ENCODE assay signal across 16 mouse cellular contexts in the genomic region with DNA sequence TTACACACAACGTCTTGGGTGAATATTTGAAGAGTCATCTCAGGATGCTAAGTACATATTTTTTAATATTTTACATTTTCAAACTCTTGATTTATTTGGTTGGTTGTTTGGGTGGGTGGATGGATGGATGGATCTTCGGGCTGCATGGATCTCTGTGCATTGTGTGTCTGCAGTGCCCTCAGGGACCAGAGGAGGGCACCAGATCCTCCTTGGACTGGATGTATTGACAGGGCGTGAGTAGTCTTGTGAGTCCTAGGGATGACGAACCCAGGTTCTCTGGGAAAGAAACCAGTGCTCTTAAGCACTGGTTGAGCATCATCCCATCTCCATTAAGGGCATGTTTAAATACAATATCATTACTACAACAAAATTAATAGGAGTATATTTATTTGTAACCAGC.
DNase-seq lines count a peak whose midpoint lies in the region; ATAC-seq and TF ChIP-seq lines count a peak whose summit lies in the region.
"Had no signal": no experiment of that assay in that cellular context is flagged by ENCODE, and none has a peak within 500 bp of the region (broad histone marks: within the 10 kb centered on the region; RNA-seq: fewer than 3 reads in every experiment).

No protein-coding gene starts in this region.

- no peaks in the 10 kb centered on the region for H3K4me1 ChIP-seq in liver, embryonic 14.5 days (replicated peaks; ENCODE audit: control insufficient read depth in 2 of 2, insufficient read depth in 2 of 2, low read length in 1 of 2)
- H3K4me1 ChIP-seq in liver, embryonic 12.5 days: no peaks in the 10 kb centered on the region
- H3K4me1 ChIP-seq: forebrain, embryonic 12.5 days had no signal

- no peaks in the 10 kb centered on the region for H3K27me3 ChIP-seq in liver, embryonic 14.5 days (ENCODE audit: control insufficient read depth, insufficient read depth, low read length)
- no peaks in the 10 kb centered on the region for H3K27me3 ChIP-seq in liver, embryonic 12.5 days (replicated peaks)
- H3K27me3 ChIP-seq: forebrain, embryonic 12.5 days had no signal

- no peak overlapping the region for H3K4me3 ChIP-seq in liver, embryonic 14.5 days (ENCODE audit: insufficient read depth in 1 of 2, low read depth in 2 of 2, low read length in 2 of 2)
- H3K4me3 ChIP-seq in liver, embryonic 12.5 days: no peak overlapping the region
- H3K4me3 ChIP-seq: forebrain, embryonic 12.5 days; gastrocnemius, adult 2 months; heart, adult 2 months had no signal

- peak; percentile 4 to 13 for DNase-seq in cerebellum, postnatal 14 days
- DNase-seq in cerebellum, postnatal 25 days: no peak
- no peak for DNase-seq in liver, embryonic 14.5 days (ENCODE audit: low read depth in 3 of 3, low spot score in 3 of 3)
- peak; percentile 35 for DNase-seq in MEL-GATA-1-ER (ENCODE audit: extremely low read depth, low read depth)
- no peak for DNase-seq in frontal cortex, postnatal 36 days (ENCODE audit: low spot score in 2 of 2)
- DNase-seq in spleen, postnatal 10 days (ENCODE audit: low spot score in 2 of 2): no peak
- DNase-seq: adrenal gland, adult 2 months; gastrocnemius, adult 2 months; heart, adult 2 months; heart, postnatal 10 days; kidney, postnatal 25 days; layer of hippocampus, postnatal 36 days; lung, adult 18-20 months had no signal

- ATAC-seq in liver, embryonic 14.5 days (ENCODE audit: insufficient read depth): no peak
- no peak for ATAC-seq in liver, embryonic 12.5 days
- peak; percentile 77; the same call in 1 of the 2 replicates for ATAC-seq in megakaryocyte-erythroid progenitor cell, adult 5-6 weeks (replicated peaks; ENCODE audit: low FRiP score, low TSS enrichment, poor library complexity, severe bottlenecking)

- TF ChIP-seq EP300 in liver, embryonic 14.5 days (IDR thresholded peaks at IDR 0.05; ENCODE audit: low read depth): no peak

- no peak overlapping the region for H3K9ac ChIP-seq in liver, embryonic 14.5 days (replicated peaks)
- no peak overlapping the region for H3K9ac ChIP-seq in liver, embryonic 12.5 days
- H3K9ac ChIP-seq: forebrain, embryonic 12.5 days had no signal

- peak; percentile 31 for TF ChIP-seq CTCF in liver, embryonic 14.5 days (IDR thresholded peaks at IDR 0.05; ENCODE audit: low read depth)

- no peak overlapping the region for H3K4me2 ChIP-seq in liver, embryonic 14.5 days (ENCODE audit: low read depth)
- H3K4me2 ChIP-seq in liver, embryonic 12.5 days: no peak overlapping the region
- H3K4me2 ChIP-seq: forebrain, embryonic 12.5 days had no signal

- no peaks in the 10 kb centered on the region for H3K9me3 ChIP-seq in liver, embryonic 14.5 days (ENCODE audit: control insufficient read depth, low read length)
- H3K9me3 ChIP-seq in liver, embryonic 12.5 days (replicated peaks): no peaks in the 10 kb centered on the region
- H3K9me3 ChIP-seq: forebrain, embryonic 12.5 days had no signal

- 55% methylated on average over 4 of the region's 4 CpGs for WGBS in liver, embryonic 14.5 days (ENCODE audit: insufficient replicate concordance)
- WGBS in liver, embryonic 12.5 days (ENCODE audit: insufficient replicate concordance): 56% methylated on average over 4 of the region's 4 CpGs

- no peaks in the 10 kb centered on the region for H3K36me3 ChIP-seq in liver, embryonic 14.5 days (replicated peaks; ENCODE audit: control insufficient read depth, insufficient read depth, low read depth)
- H3K36me3 ChIP-seq in liver, embryonic 12.5 days: no peaks in the 10 kb centered on the region
- H3K36me3 ChIP-seq: forebrain, embryonic 12.5 days had no signal

- H3K27ac ChIP-seq in liver, embryonic 14.5 days: no peak overlapping the region
- H3K27ac ChIP-seq in liver, embryonic 12.5 days: no peak overlapping the region
- H3K27ac ChIP-seq: forebrain, embryonic 12.5 days; gastrocnemius, adult 2 months; heart, adult 2 months had no signal

Comparison
In these comparisons a context has a peak if more than half of its experiments do, and no peak if none do; other contexts are left out.
1. DNase-seq: peak in cerebellum, postnatal 14 days (2 of 2) and MEL-GATA-1-ER (single experiment); none in cerebellum, postnatal 25 days (0 of 2), liver, embryonic 14.5 days (0 of 3), frontal cortex, postnatal 36 days (0 of 2) and spleen, postnatal 10 days (0 of 2).